Mouse (Mus musculus): ENCODE data around the gene Olfr716.
"Not testable (repeated sequence)": the region's sequence is repeated elsewhere in the genome, so short reads cannot be mapped to it uniquely, and the experiment has no call there.

Olfr716 gene

DNA sequence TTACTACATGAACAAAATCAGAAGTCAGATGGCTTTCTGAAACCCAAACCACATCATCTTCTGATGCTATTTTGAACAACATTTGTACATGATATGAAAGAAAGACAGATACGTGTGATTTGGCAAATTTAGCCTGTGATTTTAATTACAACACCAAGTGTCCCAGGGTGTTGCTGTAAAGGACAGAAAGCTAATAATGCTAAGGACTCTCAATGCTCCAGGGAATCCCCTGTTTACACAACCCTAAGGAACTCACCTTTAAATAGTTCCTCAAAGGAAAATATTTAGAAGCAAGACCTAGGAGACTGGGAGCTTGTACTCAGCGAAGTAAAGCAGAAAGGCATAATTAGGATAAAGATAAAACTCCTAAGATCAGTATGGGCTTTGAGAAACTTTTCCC, at the start of gene Olfr716:
Gene Olfr716 (plus strand): TSS at position 301 of the 400 bp plus-strand sequence.
- CTCF ChIA-PET, result not testable (repeated sequence)

DNA sequence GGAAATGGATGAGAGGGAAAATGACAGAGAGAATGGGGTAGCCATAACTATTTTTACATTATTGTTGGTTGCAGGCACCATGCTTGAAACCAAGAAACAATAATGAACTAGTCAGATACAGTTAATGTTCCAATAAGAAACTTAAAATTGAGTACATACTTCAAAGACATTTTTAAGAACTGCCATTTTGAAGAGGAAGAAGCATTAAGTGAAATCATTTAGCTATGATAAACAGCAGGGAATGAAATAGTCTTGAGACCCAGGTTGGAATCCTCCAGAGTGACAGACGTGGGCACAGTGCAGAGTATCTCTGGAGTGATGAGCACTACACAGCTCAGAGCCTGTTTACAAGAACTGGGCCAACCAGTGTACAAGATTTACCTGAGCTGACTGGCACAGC, 45.2 kb upstream of the Olfr716 start, which contains the start of gene Olfr17:
Gene Olfr17 (plus strand): TSS at position 301 of the 400 bp plus-strand sequence.
- CTCF ChIA-PET, result no interaction called here

DNA sequence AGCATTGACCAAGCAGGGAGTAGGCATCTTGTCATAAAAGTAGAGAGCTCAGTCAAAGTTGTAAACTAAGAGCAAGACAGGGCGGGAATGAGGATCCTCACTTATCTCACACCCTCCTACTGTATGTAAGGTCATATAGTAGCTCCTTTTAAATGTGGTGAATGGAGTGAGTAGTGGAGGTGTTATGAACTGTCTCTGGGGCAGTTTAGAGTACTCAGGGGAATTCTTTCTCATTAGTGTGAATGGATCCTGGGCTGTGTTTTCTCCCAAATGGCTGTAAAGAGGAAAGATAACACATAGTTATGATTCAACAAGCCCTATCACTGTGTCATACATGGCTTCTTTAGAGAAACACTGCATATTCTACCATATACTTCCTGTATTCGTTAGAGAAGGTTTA, 27.9 kb upstream of the Olfr716 start, which contains the start of gene Olfr715b:
Gene Olfr715b (minus strand): TSS at position 101 of the 400 bp plus-strand sequence.
- CTCF ChIA-PET, result not testable (repeated sequence)

DNA sequence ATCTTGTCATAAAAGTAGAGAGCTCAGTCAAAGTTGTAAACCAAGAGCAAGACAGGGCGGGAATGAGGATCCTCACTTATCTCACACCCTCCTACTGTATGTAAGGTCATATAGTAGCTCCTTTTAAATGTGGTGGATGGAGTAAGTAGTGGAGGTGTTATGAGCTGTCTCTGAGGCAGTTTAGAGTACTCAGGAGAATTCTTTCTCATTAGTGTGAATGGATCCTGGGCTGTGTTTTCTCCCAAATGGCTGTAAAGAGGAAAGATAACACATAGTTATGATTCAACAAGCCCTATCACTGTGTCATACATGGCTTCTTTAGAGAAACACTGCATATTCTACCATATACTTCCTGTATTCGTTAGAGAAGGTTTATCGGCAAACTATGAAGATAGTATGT, 7.1 kb upstream of the Olfr716 start, which contains the start of gene Olfr715:
Gene Olfr715 (minus strand): TSS at position 101 of the 400 bp plus-strand sequence.
- CTCF ChIA-PET, result not testable (repeated sequence)

DNA sequence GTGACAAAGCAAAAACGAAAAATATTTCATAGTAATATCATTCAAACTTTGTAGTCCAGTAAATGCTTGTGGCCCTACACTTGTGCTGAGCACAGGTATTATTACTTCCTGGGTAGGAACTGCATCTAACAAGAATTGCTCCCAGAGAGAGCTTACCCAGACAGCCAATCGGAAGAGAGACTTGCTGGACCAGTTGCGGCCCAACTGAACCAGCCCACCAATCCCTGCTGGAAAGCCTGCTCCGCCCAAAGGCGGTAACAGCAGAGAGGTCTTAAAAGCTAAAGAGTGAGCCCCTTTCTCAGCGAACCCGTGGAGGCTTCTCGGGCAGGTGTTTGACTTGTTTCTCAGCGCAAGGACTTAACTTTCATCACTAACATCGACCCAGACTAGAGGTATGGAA, 28.6 kb downstream of the Olfr716 start, which contains the start of gene Nlrp14:
Gene Nlrp14 (plus strand): TSS at position 301 of the 400 bp plus-strand sequence.
- CTCF ChIA-PET, result no interaction called here

DNA sequence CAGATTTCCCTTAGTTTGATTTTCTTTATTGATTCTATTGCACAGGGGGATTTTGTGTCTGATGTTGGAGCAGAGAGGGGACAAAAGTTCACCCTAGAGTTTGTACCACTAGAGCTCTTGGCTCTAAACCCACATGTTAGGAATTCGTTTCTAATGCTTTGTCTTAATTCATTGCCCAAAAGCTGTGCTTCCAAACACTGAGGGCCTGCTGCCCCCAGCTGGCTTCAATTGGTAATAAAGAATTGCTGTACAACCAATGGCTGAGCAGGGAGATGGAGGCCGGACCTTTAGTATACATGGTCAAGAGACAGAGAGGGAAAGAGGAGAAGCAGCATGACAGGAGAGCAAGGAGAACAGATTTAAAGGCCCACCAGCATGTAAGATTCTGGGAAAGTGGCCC, 42.3 kb downstream of the Olfr716 start:
- CTCF ChIA-PET, result no interaction called here
